Mouse (Mus musculus): ENCODE measurements around the gene Cep68.
"Not testable (repeated sequence)": the region's sequence is repeated elsewhere in the genome, so short reads cannot be mapped to it uniquely, and the experiment has no call there.

The Cep68 gene

DNA sequence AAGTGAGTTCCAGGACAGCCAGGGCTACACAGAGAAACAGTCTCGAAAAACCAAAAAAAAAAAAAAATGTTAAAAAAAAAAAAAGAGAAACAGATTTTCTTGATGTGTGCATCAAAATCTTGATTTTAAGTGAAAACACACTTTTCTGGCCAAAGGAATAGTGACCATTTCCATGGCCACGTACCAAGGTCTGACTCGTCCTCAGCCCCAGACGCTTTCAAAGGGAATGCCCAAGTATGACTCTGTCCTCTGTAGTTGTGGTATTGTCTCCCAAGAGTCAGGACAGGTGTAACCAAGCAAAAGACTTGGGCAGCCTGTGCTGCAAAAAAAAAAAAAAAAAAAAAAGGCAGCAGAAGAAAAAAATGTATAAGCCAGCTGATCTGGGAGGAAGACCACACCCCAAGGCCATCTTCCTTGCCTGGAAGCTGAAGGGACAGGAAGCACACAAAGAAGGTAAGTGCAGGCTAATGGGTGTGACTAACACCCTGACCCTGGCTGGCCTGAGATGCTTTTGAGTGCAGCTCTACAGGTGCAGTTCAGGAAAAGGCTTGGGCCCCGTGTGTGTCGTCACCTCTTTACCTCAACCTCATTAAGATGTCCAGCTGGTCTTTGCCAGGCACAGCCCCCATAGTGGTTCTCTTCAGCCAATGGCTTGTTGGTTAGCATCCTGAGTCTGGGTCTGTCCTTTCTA, 6.7 kb downstream of the Cep68 start:
- CTCF ChIA-PET, result no interaction called here

DNA sequence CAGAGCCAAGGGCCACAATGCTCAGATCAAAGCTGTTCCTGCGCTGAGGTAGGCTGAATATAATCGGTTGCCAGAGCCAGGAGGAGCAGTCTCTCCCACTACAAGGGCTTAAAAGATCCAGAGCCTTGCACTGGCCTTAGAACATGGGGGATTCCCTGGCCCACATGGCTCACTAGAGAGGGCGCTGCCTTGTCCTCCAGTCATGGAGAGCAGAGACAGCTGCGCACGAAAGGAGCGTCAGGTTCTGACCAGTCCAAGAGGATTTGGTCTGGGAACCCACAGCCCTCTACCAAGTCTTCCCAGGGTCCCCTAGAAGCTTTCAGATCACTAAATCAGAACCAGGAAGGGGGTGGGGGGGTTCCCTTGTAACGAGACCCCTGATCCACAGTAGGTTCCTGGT, 7.9 kb downstream of the Cep68 start:
- CTCF ChIA-PET, result no interaction called here

DNA sequence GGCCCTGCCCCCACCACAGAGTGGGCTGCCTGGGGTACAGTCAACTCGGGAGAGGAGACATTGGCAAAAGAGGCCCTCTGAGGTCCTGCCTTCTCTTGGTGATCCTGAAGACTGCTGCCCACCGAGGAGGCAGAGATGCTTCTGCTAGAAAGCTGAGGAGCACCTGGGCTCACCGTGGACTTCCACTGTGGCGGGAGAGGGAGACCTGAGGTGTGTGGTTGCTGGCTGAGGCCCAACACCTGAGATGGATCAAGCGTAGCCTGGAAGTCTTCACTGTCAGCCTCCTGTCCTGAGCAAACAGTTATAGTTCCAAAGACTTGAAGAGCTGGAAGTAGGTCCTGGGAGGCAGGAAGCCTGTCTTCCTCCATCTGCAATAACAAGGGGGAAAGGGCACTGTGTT, 8.9 kb downstream of the Cep68 start:
- CTCF ChIA-PET, result no interaction called here

DNA sequence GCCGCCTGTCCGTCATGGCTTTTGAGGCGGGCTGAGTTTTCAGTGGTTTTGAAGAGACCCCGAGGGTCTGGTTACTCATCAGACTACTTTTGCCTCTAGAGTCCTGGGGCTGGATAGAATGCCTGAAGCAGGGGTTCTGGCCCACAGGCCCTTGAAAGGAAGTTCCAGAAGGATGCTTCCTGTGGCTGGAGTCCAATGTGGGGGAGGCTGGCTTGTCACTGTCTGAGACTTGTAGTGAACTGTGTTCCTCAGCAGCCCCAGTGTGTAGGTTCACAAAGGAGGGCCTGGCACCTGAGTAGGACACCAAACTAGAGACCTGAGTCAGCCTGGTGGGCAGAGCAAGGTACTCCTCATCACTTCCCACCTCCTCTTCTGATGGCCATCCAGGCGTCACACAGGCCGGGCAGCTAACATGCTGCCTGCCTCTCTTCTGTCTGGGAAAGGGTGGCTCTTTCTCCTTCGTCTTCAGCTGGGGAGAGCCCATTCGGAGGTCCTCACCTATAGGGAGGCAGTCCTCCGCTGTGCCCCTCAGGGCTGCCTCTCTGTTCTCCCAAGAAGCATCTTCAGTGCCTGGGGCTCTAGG, 9.9 kb downstream of the Cep68 start:
- CTCF ChIA-PET, result no interaction called here

DNA sequence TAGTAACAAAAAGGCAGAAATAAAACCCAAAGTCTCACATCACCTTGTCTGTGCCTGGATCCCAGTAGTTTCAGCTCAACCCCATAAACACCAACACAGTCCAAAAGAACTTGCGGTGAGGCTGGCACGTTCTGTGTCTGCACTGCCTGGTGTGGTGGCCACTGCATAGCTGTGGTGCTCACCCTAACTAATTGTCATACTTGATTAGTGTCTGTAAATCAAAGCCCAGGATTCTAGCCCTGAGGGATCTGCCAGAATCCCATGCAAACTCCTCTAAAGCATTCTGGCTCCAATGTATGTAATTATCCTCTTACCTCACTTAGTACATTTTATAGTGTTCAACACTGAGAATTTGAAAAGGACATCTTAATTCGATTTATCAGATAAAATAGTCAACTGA, 11.3 kb downstream of the Cep68 start:
- CTCF ChIA-PET, result no interaction called here

DNA sequence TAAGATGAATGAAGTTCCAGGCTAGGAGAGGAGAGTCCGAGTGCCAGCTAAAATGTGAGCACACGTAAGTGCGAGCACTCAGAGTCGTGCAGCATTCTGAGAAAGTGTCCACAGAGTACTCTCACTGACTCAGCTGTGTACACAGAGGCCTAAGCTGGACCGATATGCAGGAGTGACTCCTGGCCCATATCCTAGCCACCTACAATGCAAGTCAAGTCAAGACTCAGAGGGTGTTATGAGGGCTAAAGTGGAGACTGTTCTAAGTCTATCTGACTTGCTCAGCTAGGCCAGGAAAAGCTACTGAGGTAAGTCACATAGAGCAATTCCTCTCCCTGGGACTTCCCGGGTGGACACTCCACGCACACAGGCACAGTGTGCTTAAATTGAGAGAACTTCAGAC, 12.2 kb downstream of the Cep68 start:
- CTCF ChIA-PET, result no interaction called here

DNA sequence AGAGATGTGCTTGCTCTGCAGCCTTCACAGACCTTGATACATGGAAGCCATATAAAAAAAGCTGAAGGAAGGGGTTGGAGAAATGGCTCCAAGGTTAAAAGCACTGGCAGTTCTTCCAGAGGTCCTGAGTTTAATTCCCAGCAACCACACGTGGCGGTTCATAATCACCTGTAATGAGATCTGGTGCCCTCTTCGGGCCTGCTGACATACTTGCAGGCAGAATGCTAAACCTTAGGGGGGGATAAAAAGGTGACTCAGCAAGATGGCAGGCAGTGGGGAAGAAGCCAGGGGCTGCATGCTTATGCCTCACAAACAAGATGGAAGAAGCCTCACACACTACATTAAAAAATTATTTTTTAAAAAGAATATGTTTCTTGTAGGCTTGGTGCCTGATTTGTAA, 15.0 kb downstream of the Cep68 start:
- CTCF ChIA-PET, result interaction anchor here (0.5 kb wide), 1 partner anchor 408 kb away, joined by 11 read pairs; no protein-coding TSS in a partner anchor

DNA sequence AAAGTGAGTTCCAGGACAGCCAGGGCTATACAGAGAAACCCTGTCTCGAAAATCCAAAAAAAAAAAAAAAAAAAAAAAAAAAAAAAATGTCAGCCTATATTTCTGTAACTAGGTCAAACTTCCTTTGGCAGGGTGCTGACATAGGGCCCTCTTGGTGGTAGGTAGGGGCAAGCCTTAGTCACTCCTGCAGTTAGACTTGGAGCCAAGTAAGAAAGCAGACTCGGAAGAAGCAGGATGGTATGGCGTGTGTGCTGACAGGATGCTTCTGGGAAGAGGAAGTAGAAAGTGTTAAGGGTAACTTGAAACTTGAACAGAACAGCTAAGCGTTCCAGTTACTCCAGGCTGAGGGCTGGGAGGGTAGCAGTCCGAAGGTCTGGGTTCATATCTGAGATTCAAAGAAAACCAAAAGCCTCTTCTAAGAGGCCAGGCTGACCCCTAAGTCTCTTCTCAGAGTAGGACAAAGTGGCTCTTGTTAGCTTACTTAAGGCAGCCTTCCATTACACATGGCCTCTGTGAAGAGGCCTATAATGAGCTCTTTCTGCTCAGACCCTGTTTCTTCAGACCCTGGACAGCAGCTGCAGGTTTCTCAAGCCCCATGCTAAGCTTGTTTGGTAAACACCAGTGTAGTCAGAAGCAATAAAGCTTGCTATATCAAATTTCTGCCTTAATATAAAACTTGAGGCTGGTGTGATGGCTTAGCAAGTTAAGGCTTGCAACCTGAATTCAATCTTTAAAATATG, 17.0 kb downstream of the Cep68 start:
- CTCF ChIA-PET, result interaction anchor here (1.0 kb wide), 1 partner anchor 12 kb away, joined by 4 read pairs; no protein-coding TSS in a partner anchor

DNA sequence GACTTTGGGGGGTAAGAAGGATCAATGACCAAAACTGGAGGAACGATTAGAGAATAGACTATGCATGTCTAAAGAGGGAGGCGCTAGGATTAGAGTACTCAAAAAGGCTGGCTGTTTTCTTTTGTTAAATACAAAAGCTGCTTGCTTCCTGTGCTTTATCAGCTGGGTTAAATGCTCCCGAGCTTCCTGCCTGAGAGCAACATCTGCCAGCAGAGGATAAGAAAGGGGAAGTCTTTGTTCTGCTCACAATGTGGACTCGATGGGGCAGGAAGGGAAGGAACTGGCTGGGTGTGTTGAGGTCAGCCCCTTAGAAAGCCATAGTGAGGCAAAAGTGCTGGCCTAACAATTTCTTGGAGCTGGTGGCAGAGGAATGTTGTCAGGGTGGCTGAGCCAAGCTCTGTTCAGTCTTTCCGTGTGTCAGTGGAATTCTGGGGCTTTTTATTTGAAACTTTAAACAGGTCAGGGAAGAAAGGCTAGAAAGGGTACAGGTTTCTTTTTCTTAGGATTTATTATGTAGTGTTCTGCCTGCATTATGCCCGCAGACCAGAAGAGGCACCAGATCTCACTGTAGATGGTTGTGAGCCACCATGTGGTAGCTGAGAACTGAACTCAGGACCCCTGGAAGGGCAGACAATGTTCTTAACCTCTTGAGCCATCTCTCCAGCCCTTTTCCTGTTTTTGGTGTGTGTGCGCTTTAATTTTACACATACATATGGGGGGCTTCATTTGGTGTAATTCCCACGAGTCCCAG, 17.9 kb downstream of the Cep68 start:
- CTCF ChIA-PET, result interaction anchor here (0.6 to 1.0 kb wide), 2 partner anchors 11 to 63 kb away, joined by 3 to 4 read pairs; no protein-coding TSS in a partner anchor

DNA sequence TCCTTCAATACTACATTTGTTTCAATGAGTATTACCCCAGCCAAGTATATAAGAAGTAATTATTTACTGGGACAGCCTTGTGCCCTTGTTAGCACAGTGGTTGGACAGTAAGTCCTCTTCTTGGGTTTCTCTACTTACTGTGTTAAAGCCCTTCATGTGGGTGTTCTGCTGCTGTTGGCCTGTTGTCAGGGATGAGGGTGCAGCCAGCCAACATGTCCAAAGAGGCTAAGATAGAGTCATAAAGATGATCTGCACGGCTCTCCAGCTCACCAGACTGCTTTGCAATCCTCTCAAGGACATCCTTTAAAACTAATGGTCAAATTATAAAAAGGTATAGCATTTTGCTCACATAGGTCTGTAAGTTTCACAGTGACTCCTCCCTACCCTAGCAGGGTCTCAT, 18.9 kb downstream of the Cep68 start:
- CTCF ChIA-PET, result no interaction called here

DNA sequence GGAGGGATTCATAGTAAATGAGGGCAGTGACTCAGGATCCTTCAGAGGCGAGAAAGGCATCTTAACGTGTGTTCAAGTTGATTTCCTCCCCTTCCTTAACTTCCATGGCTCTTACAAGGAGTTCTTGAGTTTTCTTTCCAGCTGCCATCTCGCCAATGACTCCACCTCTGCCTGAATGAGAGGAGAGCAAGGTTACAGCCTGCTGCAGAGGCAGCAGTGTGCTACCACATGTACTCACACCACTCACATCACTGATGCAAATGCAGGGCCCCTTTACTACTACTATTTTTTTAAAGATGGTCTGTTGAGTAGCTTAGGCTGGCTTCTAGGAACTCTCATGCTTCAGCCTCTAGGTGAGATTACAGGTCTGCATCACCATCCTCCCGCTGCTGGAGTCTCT, 19.9 kb downstream of the Cep68 start:
- CTCF ChIA-PET, result no interaction called here

DNA sequence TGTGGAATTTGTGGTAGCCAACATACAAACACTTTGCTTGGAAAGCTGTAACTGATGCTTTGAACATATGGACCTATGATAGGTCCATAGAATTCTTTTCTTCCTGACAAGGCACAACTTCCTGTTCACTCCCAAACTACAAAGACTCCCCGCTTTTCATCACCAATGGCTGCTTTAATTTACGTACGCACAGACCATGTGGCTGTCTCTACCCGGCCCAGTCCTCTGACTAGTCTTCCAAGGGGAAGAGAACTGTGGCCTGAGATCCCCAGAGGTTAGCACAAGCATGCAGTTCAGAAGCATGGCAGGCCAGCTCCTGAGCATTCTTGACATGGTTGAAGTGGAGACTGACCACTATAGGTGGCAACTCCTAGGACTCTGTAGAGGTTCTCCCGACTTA, 20.6 kb downstream of the Cep68 start:
- CTCF ChIA-PET, result no interaction called here

DNA sequence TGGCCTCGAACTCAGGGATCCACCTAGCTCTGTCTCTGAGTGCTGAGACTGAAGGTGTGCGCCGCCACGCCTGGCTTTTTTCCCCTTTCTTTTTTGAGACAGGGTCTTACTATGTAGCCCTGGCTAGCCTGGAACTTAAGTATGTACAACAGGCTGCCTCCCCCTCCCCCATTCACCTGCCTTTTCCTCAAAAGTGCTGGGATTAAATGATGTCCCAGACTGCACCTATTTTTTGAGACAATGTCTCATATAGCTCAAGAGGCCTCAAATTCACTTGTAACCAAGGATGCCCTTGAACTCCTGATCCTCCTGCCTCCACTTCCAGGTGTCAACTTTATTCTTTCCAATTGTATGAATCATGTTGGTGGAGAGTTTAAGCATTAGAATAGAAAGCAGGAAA, 23.3 kb downstream of the Cep68 start:
- CTCF ChIA-PET, result no interaction called here

DNA sequence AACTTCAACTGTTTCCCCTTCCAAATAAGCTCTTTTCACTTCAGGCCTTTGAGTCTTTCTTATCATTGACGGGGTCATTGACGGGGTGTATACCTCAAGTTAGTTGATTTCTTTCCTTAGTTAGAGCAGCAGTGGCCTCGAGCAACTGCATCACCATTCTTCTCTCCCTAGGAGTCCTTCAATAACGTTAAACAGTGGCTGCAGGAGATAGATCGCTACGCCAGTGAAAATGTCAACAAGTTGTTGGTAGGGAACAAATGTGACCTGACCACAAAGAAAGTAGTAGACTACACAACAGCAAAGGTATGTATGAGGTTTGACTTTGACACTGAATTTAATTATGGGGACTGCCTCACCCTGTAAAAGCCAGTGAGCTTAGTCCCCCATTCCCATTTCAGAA, 25.0 kb downstream of the Cep68 start:
- CTCF ChIA-PET, result no interaction called here

DNA sequence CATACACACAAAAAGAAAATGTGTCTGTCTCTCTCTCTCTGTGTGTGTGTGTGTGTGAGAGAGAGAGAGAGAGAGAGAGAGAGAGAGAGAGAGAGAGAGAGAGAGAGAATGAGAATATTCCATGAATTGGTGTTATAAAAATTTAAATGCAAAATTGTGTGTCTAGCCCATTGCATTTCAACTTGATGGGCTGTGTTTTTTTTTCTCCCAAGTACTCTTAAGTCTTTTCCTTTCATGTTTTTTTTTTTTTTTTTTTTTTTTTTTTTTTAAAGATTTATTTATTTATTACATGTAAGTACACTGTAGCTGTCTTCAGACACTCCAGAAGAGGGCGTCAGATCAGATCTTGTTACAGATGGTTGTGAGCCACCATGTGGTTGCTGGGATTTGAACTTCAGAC, 27.6 kb downstream of the Cep68 start:
- CTCF ChIA-PET, result not testable (repeated sequence)

DNA sequence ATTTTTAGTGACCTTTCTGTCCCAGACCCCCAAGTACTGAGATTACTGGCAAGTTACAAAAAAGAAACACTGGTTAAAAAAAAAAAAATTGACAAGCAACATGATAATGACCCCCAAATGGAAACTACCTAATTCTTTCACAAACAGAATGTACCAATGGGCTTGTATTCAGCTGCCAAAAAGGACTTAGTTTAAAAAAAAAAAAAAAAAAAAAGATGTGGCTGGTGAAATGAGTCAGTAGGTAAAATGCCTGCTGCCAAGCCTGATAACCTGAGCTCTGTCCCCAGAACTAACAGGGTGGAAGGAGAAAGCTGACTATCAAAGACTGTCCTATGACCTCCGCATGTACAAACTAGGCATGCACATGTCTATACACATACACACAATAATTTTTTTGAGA, 32.0 kb downstream of the Cep68 start:
- CTCF ChIA-PET, result interaction anchor here (0.6 kb wide), 2 partner anchors 10 to 62 kb away, joined by 3 to 6 read pairs; no protein-coding TSS in a partner anchor

DNA sequence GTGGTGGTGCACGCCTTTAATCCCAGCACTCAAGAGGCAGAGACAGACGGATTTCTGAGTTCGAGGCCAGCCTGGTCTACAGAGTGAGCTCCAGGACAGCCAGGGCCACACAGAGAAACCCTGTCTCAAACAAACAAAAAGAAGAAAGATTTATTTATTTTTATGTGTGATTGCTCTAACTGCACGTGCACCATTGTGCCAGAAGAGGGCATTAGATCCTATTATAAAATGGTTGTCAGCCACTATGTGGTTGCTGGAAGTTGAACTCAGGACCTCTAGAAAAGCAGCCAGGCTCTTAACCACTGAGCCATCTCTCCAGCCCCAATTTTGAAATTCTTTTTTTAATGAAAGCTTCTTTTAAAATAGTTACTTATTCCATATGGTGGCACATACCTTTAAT, 32.8 kb downstream of the Cep68 start:
- CTCF ChIA-PET, result interaction anchor here (0.7 kb wide), 2 partner anchors 10 to 36 kb away, joined by 6 to 10 read pairs; no protein-coding TSS in a partner anchor

DNA sequence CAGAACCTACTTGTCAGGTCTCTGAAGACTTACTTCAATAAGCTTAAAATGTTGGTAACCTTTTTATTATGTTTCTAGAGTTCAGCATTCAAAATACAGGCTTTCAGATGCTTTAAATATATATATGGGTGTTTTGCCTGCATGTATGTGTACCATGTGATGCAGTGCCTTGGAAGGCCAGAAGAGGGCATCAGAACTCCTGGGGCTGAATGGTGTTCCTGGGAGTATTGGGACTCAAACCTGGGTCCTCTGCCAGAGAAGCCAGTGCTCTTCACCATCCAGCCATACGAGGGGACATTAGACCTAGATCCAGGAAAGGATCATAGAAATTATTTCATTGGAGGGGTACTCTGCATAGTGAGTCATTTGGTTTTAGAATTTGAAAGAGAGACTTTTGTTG, 34.5 kb downstream of the Cep68 start:
- CTCF ChIA-PET, result interaction anchor here (0.6 kb wide), 1 partner anchor 35 kb away, joined by 8 read pairs; the partner anchor contains the start of gene Cep68

DNA sequence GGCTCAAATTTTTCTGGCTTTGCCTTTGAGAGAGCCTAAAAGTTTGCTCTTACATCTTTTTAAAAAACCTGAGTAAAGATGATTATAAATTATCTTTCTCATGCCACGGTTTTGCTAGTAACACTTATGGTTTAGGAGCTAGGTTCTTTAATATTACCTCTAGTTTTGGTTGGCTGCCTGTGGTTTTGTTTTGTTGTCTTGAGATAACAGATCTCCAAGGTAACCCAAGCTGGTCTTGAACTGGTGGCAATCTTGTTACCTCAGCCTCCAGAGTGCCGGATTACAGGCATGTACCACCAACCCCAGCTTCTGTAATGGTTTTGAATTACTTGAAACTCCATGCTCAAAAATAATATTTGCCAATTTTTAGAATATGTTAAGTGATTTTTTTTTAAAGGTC, 37.4 kb downstream of the Cep68 start:
- CTCF ChIA-PET, result interaction anchor here (1.0 kb wide), 1 partner anchor 10 kb away, joined by 3 read pairs; no protein-coding TSS in a partner anchor

DNA sequence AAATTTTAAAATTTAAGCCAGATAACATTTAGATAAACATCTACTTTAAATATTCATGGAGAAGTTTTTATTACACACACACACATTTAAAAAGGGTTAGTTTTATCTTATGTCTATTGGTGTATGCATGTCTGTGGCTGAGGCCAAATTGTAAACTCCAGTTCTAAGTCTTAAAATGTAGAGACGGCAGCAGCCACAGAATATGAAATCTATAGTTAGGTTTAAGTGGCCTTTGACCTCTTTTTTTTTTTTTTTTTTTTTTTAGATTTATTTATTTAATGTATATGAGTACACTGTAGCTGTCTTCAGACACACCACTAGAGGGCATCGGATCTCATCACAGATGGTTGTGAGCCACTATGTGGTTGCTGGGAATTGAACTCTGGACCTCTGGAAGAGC, 41.6 kb downstream of the Cep68 start:
- CTCF ChIA-PET, result interaction anchor here (0.7 kb wide), 2 partner anchors 9 to 72 kb away, joined by 3 to 6 read pairs; no protein-coding TSS in a partner anchor

DNA sequence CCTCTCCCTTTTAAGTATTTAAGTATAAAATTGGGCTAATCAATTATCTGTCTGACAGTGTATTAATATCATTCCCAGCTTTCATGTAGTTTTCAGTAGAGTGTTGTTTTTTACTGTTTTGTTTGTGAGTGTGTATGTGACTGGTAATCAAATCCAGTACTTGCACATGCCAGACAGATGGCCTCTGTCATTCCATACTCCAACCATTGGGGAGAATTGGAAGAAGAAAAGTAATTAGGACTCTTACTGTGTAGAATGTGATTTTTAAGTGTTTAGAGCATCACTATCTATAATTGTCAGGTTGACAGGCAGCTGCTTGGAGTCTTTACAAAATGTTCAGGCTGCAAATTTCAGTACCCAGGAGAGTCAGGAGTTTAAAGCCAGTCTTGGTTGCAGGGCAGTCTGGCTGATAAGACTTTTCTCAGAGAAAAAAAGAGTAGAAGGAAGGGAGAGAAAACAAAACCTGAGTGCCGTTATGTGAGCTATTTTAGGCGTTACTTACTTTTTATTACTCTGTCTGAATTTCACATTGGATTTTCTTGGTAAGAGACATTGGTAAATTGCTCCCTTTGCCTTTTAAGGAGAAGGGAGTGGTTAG, 42.5 kb downstream of the Cep68 start:
- CTCF ChIA-PET, result interaction anchor here (0.5 to 0.8 kb wide), 3 partner anchors 9 to 1598 kb away, joined by 3 to 6 read pairs (median 6); no protein-coding TSS in a partner anchor

DNA sequence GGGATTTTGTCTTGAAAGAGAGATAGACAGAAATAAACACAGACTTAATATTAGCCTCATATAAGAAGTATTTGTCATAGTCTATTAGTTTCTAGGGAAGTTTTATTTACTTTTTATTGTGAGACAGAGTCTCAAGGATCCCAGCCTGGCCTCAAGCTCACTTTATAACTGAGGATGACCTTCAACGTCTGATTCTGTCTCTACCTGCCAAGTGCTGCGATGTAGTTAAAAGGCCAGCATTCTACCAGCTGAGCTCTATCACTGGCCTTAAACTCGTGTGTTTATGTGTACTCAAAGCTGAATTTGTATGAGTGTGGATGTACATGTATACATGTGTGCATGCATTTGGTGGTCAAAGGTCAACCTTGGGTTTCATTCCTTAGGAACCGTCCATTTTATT, 43.7 kb downstream of the Cep68 start:
- CTCF ChIA-PET, result no interaction called here
